Mouse (Mus musculus): ENCODE data around the gene Draxin. TPM values are rescaled to one million over a fixed set of nuclear protein-coding genes. Genes with fewer than 3 reads are reported as not detected.

The Draxin gene
- polyA plus RNA-seq, 1 experiment from 2014 or later, result 0.08 TPM

- Histone ChIP-seq H3K4me1 (replicated peaks; ENCODE audit: control insufficient read depth, insufficient read depth, low read length) (no peaks in the 10 kb centered on the region; the same call in 1 of the 2 replicates), H3K9me3 (ENCODE audit: control insufficient read depth, low read length) (no peaks in the 10 kb centered on the region), H3K4me2 (ENCODE audit: low read depth, low read length) (no peak overlapping the region), H3K36me3 (ENCODE audit: control insufficient read depth, insufficient read depth, low read length) (no peaks in the 10 kb centered on the region), H3K9ac (ENCODE audit: low read length) (no peak overlapping the region), H3K27ac (ENCODE audit: low read length) (no peak overlapping the region), H3K4me3 (ENCODE audit: low read length) (no peak overlapping the region), H3K27me3 (ENCODE audit: control insufficient read depth, insufficient read depth, low read depth, low read length) (no peaks in the 10 kb centered on the region)
- ATAC-seq (ENCODE audit: low read depth), result no peak
- 81% methylated on average over 11 of the region's 11 CpGs for WGBS
These were observed 37.8 kb downstream of the Draxin start for GRCm38 (mm10) chr4:148092551-148093271.

- H3K36me3 ChIP-seq (ENCODE audit: control insufficient read depth, insufficient read depth, low read length), result no peaks in the 10 kb centered on the region
- no peak overlapping the region for H3K4me3 ChIP-seq (ENCODE audit: low read length)
- no peak for ATAC-seq (ENCODE audit: low read depth)
- 88% methylated on average over 1 of the region's 1 CpGs for WGBS
- H3K9me3 ChIP-seq (ENCODE audit: control insufficient read depth, low read length), result no peaks in the 10 kb centered on the region
- no peak overlapping the region for H3K27ac ChIP-seq (ENCODE audit: low read length)
- peaks cover 5% of the 10 kb centered on the region; the same call in 1 of the 2 replicates for H3K4me1 ChIP-seq (replicated peaks; ENCODE audit: control insufficient read depth, insufficient read depth, low read length)
- H3K27me3 ChIP-seq (ENCODE audit: control insufficient read depth, insufficient read depth, low read depth, low read length), result no peaks in the 10 kb centered on the region
- H3K4me2 ChIP-seq (ENCODE audit: low read depth, low read length), result no peak overlapping the region
- H3K9ac ChIP-seq (ENCODE audit: low read length), result no peak overlapping the region
These were observed 39.3 kb downstream of the Draxin start for GRCm38 (mm10) chr4:148091181-148091580.

- Histone ChIP-seq H3K27ac (ENCODE audit: low read length) (no peak overlapping the region), H3K27me3 (ENCODE audit: control insufficient read depth, insufficient read depth, low read depth, low read length) (no peaks in the 10 kb centered on the region), H3K9ac (ENCODE audit: low read length) (no peak overlapping the region), H3K9me3 (ENCODE audit: control insufficient read depth, low read length) (no peaks in the 10 kb centered on the region), H3K36me3 (ENCODE audit: control insufficient read depth, insufficient read depth, low read length) (no peaks in the 10 kb centered on the region), H3K4me1 (replicated peaks; ENCODE audit: control insufficient read depth, insufficient read depth, low read length) (peaks cover 9% of the 10 kb centered on the region), H3K4me3 (ENCODE audit: low read length) (no peak overlapping the region), H3K4me2 (ENCODE audit: low read depth, low read length) (no peak overlapping the region)
- WGBS, result 72% methylated on average over 4 of the region's 4 CpGs
- ATAC-seq (ENCODE audit: low read depth), result no peak
These were observed 41.3 kb downstream of the Draxin start for GRCm38 (mm10) chr4:148089166-148089565.

- Histone ChIP-seq H3K4me3 (ENCODE audit: low read length) (peak within 1 kb of the TSS; percentile 68), H3K36me3 (ENCODE audit: control insufficient read depth, insufficient read depth, low read length) (no peaks in the 10 kb centered on the region), H3K27me3 (ENCODE audit: control insufficient read depth, insufficient read depth, low read depth, low read length) (no peaks in the 10 kb centered on the region), H3K4me2 (ENCODE audit: low read depth, low read length) (peak within 1 kb of the TSS; percentile 67), H3K4me1 (replicated peaks; ENCODE audit: control insufficient read depth, insufficient read depth, low read length) (peaks cover 18% of the 10 kb centered on the region), H3K27ac (ENCODE audit: low read length) (no peak within 1 kb of the TSS), H3K9me3 (ENCODE audit: control insufficient read depth, low read length) (no peaks in the 10 kb centered on the region), H3K9ac (ENCODE audit: low read length) (peak within 1 kb of the TSS; percentile 76)
- WGBS, result 6% methylated on average over 34 of the region's 34 CpGs
- ATAC-seq (ENCODE audit: low read depth), result peak; percentile 95
These were observed 42.5 kb downstream of the Draxin start, which contains the start of gene Agtrap for GRCm38 (mm10) chr4:148087907-148088527. Gene Agtrap (minus strand): TSS chr4:148088031.

GRCm38 (mm10) chr4:148087091-148087906 lies 43.2 kb downstream of the Draxin start:
- no peaks in the 10 kb centered on the region for H3K9me3 ChIP-seq (ENCODE audit: control insufficient read depth, low read length)
- peak overlapping the region; percentile 67 for H3K4me2 ChIP-seq (ENCODE audit: low read depth, low read length)
- no peak overlapping the region for H3K27ac ChIP-seq (ENCODE audit: low read length)
- no peaks in the 10 kb centered on the region for H3K27me3 ChIP-seq (ENCODE audit: control insufficient read depth, insufficient read depth, low read depth, low read length)
- peak; percentile 60 for ATAC-seq (ENCODE audit: low read depth)
- 3% methylated on average over 29 of the region's 30 CpGs for WGBS
- peaks cover 18% of the 10 kb centered on the region for H3K4me1 ChIP-seq (replicated peaks; ENCODE audit: control insufficient read depth, insufficient read depth, low read length)
- H3K36me3 ChIP-seq (ENCODE audit: control insufficient read depth, insufficient read depth, low read length), result no peaks in the 10 kb centered on the region
- H3K9ac ChIP-seq (ENCODE audit: low read length), result peak overlapping the region; percentile 76
- peak overlapping the region; percentile 68 for H3K4me3 ChIP-seq (ENCODE audit: low read length)

GRCm38 (mm10) chr4:148085907-148086305 lies 44.6 kb downstream of the Draxin start:
- H3K9me3 ChIP-seq (ENCODE audit: control insufficient read depth, low read length), result no peaks in the 10 kb centered on the region
- no peak overlapping the region for H3K4me3 ChIP-seq (ENCODE audit: low read length)
- H3K9ac ChIP-seq (ENCODE audit: low read length), result no peak overlapping the region
- peaks cover under 1% of the 10 kb centered on the region for H3K36me3 ChIP-seq (ENCODE audit: control insufficient read depth, insufficient read depth, low read length)
- peaks cover 18% of the 10 kb centered on the region for H3K4me1 ChIP-seq (replicated peaks; ENCODE audit: control insufficient read depth, insufficient read depth, low read length)
- H3K27ac ChIP-seq (ENCODE audit: low read length), result no peak overlapping the region
- no peaks in the 10 kb centered on the region for H3K27me3 ChIP-seq (ENCODE audit: control insufficient read depth, insufficient read depth, low read depth, low read length)
- WGBS, result 81% methylated on average over 3 of the region's 3 CpGs
- ATAC-seq (ENCODE audit: low read depth), result no peak
- H3K4me2 ChIP-seq (ENCODE audit: low read depth, low read length), result no peak overlapping the region

- no peak overlapping the region for H3K4me2 ChIP-seq (ENCODE audit: low read depth, low read length)
- H3K9ac ChIP-seq (ENCODE audit: low read length), result no peak overlapping the region
- H3K36me3 ChIP-seq (ENCODE audit: control insufficient read depth, insufficient read depth, low read length), result peaks cover 2% of the 10 kb centered on the region
- no peak overlapping the region for H3K4me3 ChIP-seq (ENCODE audit: low read length)
- WGBS, result 46% methylated on average over 10 of the region's 10 CpGs
- no peak for ATAC-seq (ENCODE audit: low read depth)
- no peaks in the 10 kb centered on the region for H3K27me3 ChIP-seq (ENCODE audit: control insufficient read depth, insufficient read depth, low read depth, low read length)
- H3K9me3 ChIP-seq (ENCODE audit: control insufficient read depth, low read length), result no peaks in the 10 kb centered on the region
- no peak overlapping the region for H3K27ac ChIP-seq (ENCODE audit: low read length)
- H3K4me1 ChIP-seq (replicated peaks; ENCODE audit: control insufficient read depth, insufficient read depth, low read length), result peaks cover 18% of the 10 kb centered on the region
These were observed 45.2 kb downstream of the Draxin start for GRCm38 (mm10) chr4:148085131-148085906.

- Histone ChIP-seq H3K27me3 (ENCODE audit: control insufficient read depth, insufficient read depth, low read depth, low read length) (no peaks in the 10 kb centered on the region), H3K27ac (ENCODE audit: low read length) (no peak overlapping the region), H3K9me3 (ENCODE audit: control insufficient read depth, low read length) (no peaks in the 10 kb centered on the region), H3K9ac (ENCODE audit: low read length) (no peak overlapping the region), H3K4me2 (ENCODE audit: low read depth, low read length) (no peak overlapping the region), H3K4me3 (ENCODE audit: low read length) (no peak overlapping the region), H3K36me3 (ENCODE audit: control insufficient read depth, insufficient read depth, low read length) (peaks cover 2% of the 10 kb centered on the region), H3K4me1 (replicated peaks; ENCODE audit: control insufficient read depth, insufficient read depth, low read length) (peaks cover 18% of the 10 kb centered on the region)
- no peak for ATAC-seq (ENCODE audit: low read depth)
- WGBS, result 16% methylated on average over 8 of the region's 8 CpGs
These were observed 46.2 kb downstream of the Draxin start for GRCm38 (mm10) chr4:148084261-148084714.
